Mouse (Mus musculus) kidney, postnatal 10 days (tissue): ENCODE measurements around the gene Rtbdn.
A peak's percentile ranks its signal among the peaks of the same experiment; 100 is the strongest.
"Not testable (repeated sequence)": the region's sequence is repeated elsewhere in the genome, so short reads cannot be mapped to it uniquely, and the experiment has no call there.

Source experiments
- DNase-seq: peaks from one replicate; pipeline ENCODE4 v3.0.0; 2021; ENCODE audit warnings: mixed read lengths

The Rtbdn gene

GRCm38 (mm10) chr8:84946528-84947240, at the start of gene Rtbdn:
Rtbdn (plus strand) TSS chr8:84946991.
- no peak for DNase-seq

DNA sequence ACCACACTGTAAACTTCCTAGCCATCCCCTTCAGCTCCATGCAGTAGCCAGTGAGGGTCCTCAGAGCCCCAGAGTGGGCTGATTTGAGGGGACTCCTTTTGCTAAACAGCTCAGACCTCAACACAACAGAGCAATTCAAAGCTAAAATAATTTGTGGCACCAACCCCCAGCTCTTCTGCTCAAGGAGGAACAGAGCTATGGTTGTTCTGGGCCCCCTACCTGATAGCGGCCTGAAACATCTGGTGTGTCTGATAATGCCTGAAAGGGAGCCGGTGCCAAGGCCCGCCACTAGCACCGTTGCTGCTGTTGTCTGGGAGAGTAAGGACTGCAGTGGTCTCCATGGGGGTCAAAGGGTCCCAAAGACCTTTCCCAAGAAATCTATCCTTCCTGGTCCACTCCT, 45.7 kb upstream of the Rtbdn start:
- no peak for DNase-seq

DNA sequence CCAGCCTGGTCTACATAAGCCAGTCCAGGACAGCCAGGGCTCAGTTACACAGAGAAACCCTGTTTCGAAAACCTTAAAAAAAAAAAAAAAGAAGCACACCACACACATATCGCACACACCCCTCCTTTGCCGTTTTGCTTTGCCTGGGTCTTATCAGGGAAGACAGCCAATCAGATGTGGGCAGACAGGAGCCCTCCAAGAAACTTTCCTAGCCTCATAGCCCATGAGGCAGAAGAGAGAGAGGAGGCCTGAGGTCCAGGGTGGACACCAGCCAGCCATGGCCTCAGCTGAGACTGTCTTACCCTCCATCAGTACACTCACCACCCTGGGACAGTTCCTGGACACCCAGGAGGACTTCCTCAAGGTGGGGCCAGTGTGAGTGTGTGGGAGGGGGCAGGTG, 45.0 kb upstream of the Rtbdn start, which contains the start of gene Klf1:
Gene Klf1, plus strand, starts transcription at position 177 of the 400 bp plus-strand sequence.
- no peak for DNase-seq

GRCm38 (mm10) chr8:84902367-84902919, 44.3 kb upstream of the Rtbdn start:
- DNase-seq, result no peak

GRCm38 (mm10) chr8:84902920-84903661, 43.7 kb upstream of the Rtbdn start:
- peak; percentile 97 for DNase-seq

DNA sequence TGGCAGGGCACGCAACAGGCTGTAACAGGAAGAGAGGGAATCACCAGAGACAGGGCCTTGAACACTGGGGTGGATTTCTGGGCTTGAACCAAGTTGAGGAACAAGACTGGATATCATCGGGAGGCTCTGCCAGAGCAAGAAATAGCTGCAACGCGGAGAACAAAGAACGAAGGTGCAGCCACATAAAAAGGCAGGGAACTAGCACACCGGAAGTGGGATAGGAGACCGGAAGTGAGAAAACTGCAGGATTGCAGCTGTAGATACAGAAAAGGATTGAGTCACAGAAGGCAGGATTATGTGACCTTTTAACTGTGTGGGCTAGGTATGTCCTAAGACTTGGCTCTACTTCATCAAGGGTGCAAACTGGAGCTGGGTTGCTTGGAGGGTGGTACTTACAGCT, 42.4 kb upstream of the Rtbdn start:
- no peak for DNase-seq

DNA sequence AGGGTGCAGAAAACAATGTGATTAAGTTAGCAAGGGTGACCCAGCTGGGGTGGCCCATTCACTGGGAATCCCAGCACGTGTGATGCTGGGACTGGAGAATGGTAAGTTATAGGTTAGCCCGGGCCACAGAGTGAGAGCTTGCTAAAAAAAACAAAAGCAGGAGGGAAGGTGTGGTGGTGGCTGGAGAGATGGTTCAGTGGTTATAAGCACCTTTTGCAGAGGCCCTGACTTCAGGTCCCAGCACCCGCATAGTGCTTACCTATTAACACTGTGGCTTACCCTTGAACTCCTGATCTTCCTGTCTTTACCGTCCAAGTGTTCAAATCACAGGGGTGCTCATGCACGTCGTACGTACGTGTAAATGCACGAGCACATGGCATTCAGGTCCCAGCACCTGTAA, 39.8 kb upstream of the Rtbdn start:
- no peak for DNase-seq

DNA sequence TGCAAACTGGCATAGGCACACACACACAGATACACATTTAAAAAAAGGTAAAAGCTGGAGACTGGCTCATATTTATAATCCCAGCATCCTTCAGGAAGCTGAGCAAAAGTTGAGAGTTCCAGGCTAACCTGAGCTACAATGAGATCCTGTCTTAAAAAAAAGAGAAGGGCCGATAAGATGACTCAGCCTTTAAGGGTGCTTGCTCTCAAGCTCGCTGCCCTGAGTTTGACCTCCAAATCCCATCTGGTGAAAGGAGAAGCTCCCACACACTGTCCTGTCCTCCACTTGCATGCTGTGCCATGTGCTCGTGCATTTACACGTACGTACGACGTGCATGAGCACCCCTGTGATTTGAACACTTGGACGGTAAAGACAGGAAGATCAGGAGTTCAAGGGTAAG, 39.3 kb upstream of the Rtbdn start:
- DNase-seq, result no peak

- DNase-seq, result not testable (repeated sequence)
These were observed 38.8 kb upstream of the Rtbdn start for GRCm38 (mm10) chr8:84907979-84908378.

- peak; percentile 98 for DNase-seq
These were observed 38.2 kb upstream of the Rtbdn start, which contains the start of gene Dnase2a for GRCm38 (mm10) chr8:84908421-84909161. Dnase2a (plus strand) TSS chr8:84908560.

DNA sequence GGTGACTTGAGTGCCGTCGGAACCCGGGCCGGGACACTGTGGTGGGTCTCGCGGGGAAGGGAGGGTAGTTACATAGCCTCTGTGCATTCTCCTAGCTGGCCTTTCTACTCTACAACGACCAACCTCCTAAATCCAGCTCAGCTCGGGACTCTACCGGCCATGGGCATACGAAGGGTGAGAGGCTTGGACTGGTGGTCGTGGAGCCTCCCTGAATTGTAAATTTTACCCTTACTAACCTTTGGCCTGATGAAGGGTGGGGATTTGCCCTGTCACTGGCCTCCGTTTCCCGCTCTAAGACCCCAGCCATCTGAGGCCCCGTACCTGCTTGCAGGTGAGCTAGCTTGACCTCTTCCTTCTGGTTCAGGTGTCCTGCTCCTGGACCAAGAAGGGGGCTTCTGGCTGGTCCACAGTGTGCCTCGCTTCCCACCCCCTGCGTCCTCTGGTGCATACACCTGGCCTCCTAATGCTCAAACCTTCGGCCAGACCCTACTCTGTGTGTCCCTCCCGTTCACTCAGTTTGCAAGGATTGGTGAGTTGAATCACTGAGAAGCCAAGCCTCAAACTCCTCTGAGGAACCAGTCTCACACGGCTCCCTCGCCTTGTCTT, 37.5 kb upstream of the Rtbdn start:
- DNase-seq, result no peak

GRCm38 (mm10) chr8:84909949-84910348, 36.8 kb upstream of the Rtbdn start:
- no peak for DNase-seq

- DNase-seq, result no peak
These were observed 36.2 kb upstream of the Rtbdn start for GRCm38 (mm10) chr8:84910551-84910950.

- DNase-seq, result no peak
These were observed 34.9 kb upstream of the Rtbdn start for GRCm38 (mm10) chr8:84911854-84912253.

- no peak for DNase-seq
These were observed 34.4 kb upstream of the Rtbdn start for GRCm38 (mm10) chr8:84912391-84912790.

- peak; percentile 79 for DNase-seq
These were observed 33.8 kb upstream of the Rtbdn start for GRCm38 (mm10) chr8:84912895-84913501.

GRCm38 (mm10) chr8:84913502-84913900, 33.3 kb upstream of the Rtbdn start:
- DNase-seq, result no peak

GRCm38 (mm10) chr8:84913960-84914359, 32.8 kb upstream of the Rtbdn start:
- DNase-seq, result peak; percentile 28

GRCm38 (mm10) chr8:84915269-84915668, 31.5 kb upstream of the Rtbdn start:
- no peak for DNase-seq

DNA sequence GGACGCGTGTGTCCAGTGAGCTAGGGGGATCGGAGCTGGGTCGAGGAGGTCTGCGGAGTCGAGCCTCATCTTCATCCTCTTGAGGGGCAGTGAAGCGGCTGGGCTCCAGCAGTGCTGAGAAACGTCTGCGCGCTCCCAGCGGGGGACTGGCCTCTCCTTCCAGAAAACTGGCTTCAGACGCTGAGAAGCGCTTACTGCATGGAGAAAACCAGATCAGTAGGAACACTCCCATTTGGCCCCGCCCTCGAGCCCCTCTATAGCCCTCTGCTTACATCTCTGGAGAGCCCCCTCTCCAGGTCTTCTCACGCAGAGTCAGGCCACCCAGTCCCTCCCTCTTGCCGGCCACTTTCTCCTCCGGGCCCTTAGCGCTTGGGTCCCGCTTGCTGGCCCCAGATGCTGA, 29.0 kb upstream of the Rtbdn start:
- no peak for DNase-seq

DNA sequence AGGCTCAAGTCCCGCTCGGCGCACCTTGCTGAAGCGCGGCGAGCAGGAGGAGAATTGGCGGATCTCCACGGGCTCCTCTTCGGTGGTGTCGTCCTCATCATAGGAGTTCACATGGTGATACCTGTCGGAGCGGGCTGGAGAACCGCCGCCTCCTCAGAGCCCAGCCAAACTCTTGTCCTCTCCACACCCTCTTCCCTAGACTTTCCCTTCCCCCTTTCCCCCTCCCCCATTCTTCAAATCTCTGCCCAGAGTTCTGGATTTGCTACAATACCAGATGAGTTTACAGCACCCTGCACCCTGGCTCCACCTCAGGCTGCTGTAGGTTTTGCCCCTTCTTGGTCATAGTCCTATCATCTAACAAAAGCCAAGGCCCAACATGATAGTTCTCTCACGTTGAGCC, 28.1 kb upstream of the Rtbdn start:
- no peak for DNase-seq

GRCm38 (mm10) chr8:84921596-84921995, 25.2 kb upstream of the Rtbdn start:
- DNase-seq, result no peak
